Mouse (Mus musculus): ENCODE data around the gene Mcm2.

DNA sequence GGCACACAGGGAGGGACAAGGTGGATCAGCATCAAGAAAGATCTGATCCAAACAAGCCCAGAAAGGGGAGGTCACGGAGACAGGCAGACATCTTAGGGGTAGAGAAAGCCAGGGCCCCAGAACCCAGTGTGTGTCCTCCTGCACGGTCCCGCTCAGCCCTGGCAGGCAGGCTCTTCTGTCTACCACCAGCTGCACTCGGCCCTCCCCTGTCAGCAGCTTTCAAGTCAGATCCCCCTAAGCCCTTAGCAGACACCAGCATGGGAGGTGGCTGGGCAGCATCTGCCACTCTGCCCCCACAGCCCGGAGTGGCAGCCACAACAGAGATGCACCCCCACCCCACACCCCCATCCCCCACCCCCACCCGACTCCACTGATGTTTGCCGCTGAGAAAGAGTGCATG lies 25.8 kb downstream of the Mcm2 start:
- no peak for TF ChIP-seq CTCF (IDR thresholded peaks at IDR 0.05; ENCODE audit: low read depth, low read length)
- no peak for TF ChIP-seq POLR2AphosphoS5 (IDR thresholded peaks at IDR 0.05; ENCODE audit: insufficient replicate concordance, low read depth, low read length)
- no peak for TF ChIP-seq GATA1 (IDR thresholded peaks at IDR 0.05; ENCODE audit: borderline replicate concordance, low read length)
- no peak for TF ChIP-seq TAL1 (conservative IDR thresholded peaks at IDR 0.05; ENCODE audit: low read depth, low read length)
- no peak for TF ChIP-seq GATA2 (IDR thresholded peaks at IDR 0.05; ENCODE audit: borderline replicate concordance, low read depth, low read length)
